8 mouse cellular contexts compared by ENCODE assay signal in genomic region chr7:73740111-73741035, GRCm38 (mm10). TPM values are rescaled to one million over a fixed set of nuclear protein-coding genes. Genes with fewer than 3 reads are reported as not detected.
DNase-seq lines count a peak whose midpoint lies in the region; ATAC-seq lines count a peak whose summit lies in the region.

Gene Fam174b (plus strand): TSS chr7:73740302.

- peak; percentile 16 to 18 for DNase-seq in CD8-positive naive resting alpha-beta T cell, adult 2 months (ENCODE audit: low read depth in 2 of 2, low spot score in 2 of 2)
- DNase-seq in adrenal gland, postnatal 4 days (ENCODE audit: low spot score in 2 of 2): peak; percentile 26 to 36
- peak; percentile 44 to 69 for DNase-seq in frontal cortex, postnatal 10 days (ENCODE audit: low spot score in 2 of 2)
- peak; percentile 68 for DNase-seq in hindbrain, embryonic 14.5 days (ENCODE audit: low spot score)
- peak; percentile 63 to 67 for DNase-seq in layer of hippocampus, postnatal 36 days
- peak; percentile 70 for DNase-seq in lung, postnatal 10 days
- peak; percentile 72 for DNase-seq in right cerebral cortex, adult 18-20 months

- peak within 1 kb of the TSS; percentile 72 for H3K4me2 ChIP-seq in hindbrain, embryonic 14.5 days (replicated peaks)

- 0 out of 2 replicates have a peak, but pooled peaks cover 5% of the 10 kb centered on the region for H3K27me3 ChIP-seq in hindbrain, embryonic 14.5 days (ENCODE audit: control insufficient read depth, insufficient read depth, low read length)

- peak within 1 kb of the TSS; percentile 85 for H3K27ac ChIP-seq in hindbrain, embryonic 14.5 days

- ATAC-seq in hindbrain, embryonic 14.5 days (ENCODE audit: low FRiP score): peak; percentile 85
- no peak for ATAC-seq in monocyte, adult 5-6 weeks (replicated peaks; ENCODE audit: insufficient number of reproducible peaks, low FRiP score, low TSS enrichment, poor library complexity, severe bottlenecking)

- H3K4me1 ChIP-seq in hindbrain, embryonic 14.5 days (replicated peaks; ENCODE audit: control insufficient read depth, insufficient read depth, low read length): peaks cover 16% of the 10 kb centered on the region

- H3K9me3 ChIP-seq in hindbrain, embryonic 14.5 days (ENCODE audit: control insufficient read depth, low read length): no peaks in the 10 kb centered on the region

- no peaks in the 10 kb centered on the region for H3K36me3 ChIP-seq in hindbrain, embryonic 14.5 days (replicated peaks; ENCODE audit: control insufficient read depth, insufficient read depth)

- under 1% methylated on average over 93 of the region's 94 CpGs for WGBS in hindbrain, embryonic 14.5 days

- H3K9ac ChIP-seq in hindbrain, embryonic 14.5 days: peak within 1 kb of the TSS; percentile 78

- H3K4me3 ChIP-seq in hindbrain, embryonic 14.5 days (replicated peaks; ENCODE audit: low read length): peak within 1 kb of the TSS; percentile 65

RNA-seq across cellular contexts. Expression of gene Fam174b, which starts in this region (rescaled TPM):
- total RNA-seq in adrenal gland, postnatal 4 days (2021): 10 to 100 TPM; 14.2 to 20.3 TPM
- 32.9 and 37.6 TPM in 2 replicates for polyA plus RNA-seq in hindbrain, embryonic 14.5 days (2014; fragmentation: Nextera tagmentation; extraction: Ambion mirVana)
- 10 to 100 TPM; 30.2 to 31.6 TPM for total RNA-seq in layer of hippocampus, postnatal 36 days (2021)
- 5.6 to 8.8 TPM (median 8.5 TPM) in 3 replicates for total RNA-seq in monocyte, adult 5-6 weeks (2017)

Comparison
In these comparisons a context has a peak if more than half of its experiments do, and no peak if none do; other contexts are left out.
1. DNase-seq: peak in every context shown above with its lines; median percentile 72 in right cerebral cortex, adult 18-20 months; 70 in lung, postnatal 10 days; 68 in hindbrain, embryonic 14.5 days; 65 in layer of hippocampus, postnatal 36 days; 56 in frontal cortex, postnatal 10 days; 31 in adrenal gland, postnatal 4 days; 17 in CD8-positive naive resting alpha-beta T cell, adult 2 months.